Mouse (Mus musculus) adrenal gland, adult 2 months (tissue): ENCODE results near the gene Krt1. TPM values are rescaled to one million over a fixed set of nuclear protein-coding genes. Genes with fewer than 3 reads are reported as not detected.

Source experiments
- DNase-seq: peaks from one replicate; pipeline ENCODE4 v3.0.0; 2021
- long read RNA-seq: library from polyadenylated mRNA; stranded (forward); transcript quantifications from one replicate; pipeline ENCODE4 v2.0.0, GENCODE M21; 2021
- polyA plus RNA-seq: library from polyadenylated mRNA; depleted of rRNA; stranded (reverse); fragments of >200 nt; gene quantifications from 2 replicates; pipeline ENCODE4 v1.2.3, GENCODE M21; 2012; rRNA removed
- total RNA-seq, 2 experiments: library from RNA; stranded (reverse); gene quantifications; 2 replicates each; pipeline ENCODE4 v1.2.3; 2021

Gene Krt1
- under 1 TPM; 0.10 to 0.17 TPM for total RNA-seq
- 0.68 and 1.2 TPM in 2 replicates for polyA plus RNA-seq
- long read RNA-seq = 0 reads

DNA sequence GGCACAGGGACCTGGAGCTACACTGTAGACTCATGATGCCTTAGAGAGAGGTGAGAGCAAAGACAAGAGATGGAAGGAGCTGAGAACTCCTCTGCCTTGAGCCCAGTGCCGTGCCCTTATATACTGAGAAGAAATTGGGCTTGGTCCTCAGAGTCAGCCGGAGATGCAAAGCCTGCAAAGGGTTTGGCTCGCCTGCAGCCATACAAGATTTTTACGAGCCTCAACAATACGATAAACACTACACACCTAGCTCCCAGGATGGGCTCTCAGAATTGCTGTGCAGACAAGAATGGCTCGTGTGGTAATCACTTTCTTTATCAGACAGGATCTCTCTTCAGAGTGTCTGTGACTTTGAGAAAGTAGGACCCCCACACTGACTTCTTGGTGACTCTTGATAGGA lies at the start of gene Krt1:
Gene Krt1, minus strand, starts transcription at position 101 of the 400 bp plus-strand sequence.
- no peak for DNase-seq

GRCm38 (mm10) chr15:101895216-101895615 lies 44.6 kb upstream of the Krt1 start:
- DNase-seq = peak; percentile 62

- DNase-seq = no peak
Observed at GRCm38 (mm10) chr15:101892820-101893219, 42.2 kb upstream of the Krt1 start, which contains the start of gene Krt76. Gene Krt76, minus strand, starts transcription at chr15:101892920.

DNA sequence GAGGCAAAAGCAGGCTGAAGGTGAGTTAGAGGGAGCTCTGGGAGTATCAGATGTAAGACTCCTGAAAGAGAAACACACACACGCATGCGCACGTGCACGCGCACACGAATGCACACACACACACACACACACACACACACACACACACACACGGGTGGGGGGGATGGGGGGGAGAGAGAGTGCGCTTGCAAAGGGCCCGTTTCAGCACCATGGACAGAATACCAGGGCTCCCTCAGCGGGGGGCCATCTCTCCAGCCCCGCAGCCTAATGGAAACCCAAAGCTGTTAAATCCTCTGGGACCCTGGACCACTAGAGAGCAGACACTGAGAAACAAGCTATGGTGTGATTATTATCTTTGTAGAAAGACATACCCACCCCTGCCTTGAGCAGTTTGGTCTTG lies 29.2 kb upstream of the Krt1 start:
- DNase-seq = no peak

GRCm38 (mm10) chr15:101878041-101878440 lies 27.4 kb upstream of the Krt1 start:
- DNase-seq = peak; percentile 65

DNA sequence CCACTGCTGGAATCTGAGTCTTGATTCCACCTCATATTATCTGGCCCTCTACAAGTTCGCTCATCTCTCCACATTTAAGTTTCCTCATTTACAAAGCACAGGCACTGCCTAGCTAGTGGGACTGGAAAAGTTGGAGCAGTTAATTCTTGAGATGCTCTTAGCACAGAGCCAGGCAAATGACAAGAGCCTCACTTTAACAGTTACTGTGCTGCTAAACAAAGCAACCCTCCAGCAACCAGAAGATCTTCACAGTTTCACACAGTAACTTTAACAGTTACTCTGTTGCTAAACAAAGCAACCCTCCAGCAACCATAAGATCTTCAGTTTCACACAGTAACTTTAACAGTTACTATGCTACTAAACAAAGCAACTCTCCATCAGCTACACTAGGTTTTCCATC lies 23.8 kb upstream of the Krt1 start:
- no peak for DNase-seq

DNA sequence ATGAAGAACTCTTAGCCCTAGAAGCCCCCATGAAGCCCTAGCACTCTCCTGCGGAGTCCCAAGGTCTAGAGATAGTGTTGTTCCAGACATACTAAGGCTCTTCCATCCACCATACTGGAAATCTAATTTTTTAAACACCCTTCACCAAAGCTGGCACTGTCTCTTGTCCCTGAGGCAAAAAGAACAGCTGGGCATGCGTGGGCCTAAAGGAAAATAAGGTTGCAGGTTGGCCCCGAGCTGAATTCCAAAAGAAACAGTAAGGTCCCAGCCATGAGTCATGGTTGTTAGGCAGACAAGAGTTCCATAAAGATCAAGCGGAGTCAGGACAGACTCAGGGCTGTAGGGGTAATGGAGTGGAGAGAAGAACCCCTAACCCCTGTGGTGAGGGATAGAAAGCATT lies 22.6 kb upstream of the Krt1 start:
- DNase-seq = peak; percentile 43

GRCm38 (mm10) chr15:101869431-101869830 lies 18.8 kb upstream of the Krt1 start, which contains the start of gene Krt77:
Gene Krt77, minus strand, starts transcription at chr15:101869705.
- DNase-seq = no peak

- no peak for DNase-seq
Observed at GRCm38 (mm10) chr15:101866754-101867153, 16.2 kb upstream of the Krt1 start.

- DNase-seq = no peak
Observed at GRCm38 (mm10) chr15:101860421-101861130, 10.0 kb upstream of the Krt1 start.

GRCm38 (mm10) chr15:101859735-101860170 lies 9.2 kb upstream of the Krt1 start:
- DNase-seq = peak; percentile 54

GRCm38 (mm10) chr15:101858673-101859425 lies 8.3 kb upstream of the Krt1 start:
- DNase-seq = no peak

- DNase-seq = no peak
Observed at GRCm38 (mm10) chr15:101856696-101857095, 6.1 kb upstream of the Krt1 start.

GRCm38 (mm10) chr15:101855732-101856131 lies 5.1 kb upstream of the Krt1 start:
- DNase-seq = no peak

DNA sequence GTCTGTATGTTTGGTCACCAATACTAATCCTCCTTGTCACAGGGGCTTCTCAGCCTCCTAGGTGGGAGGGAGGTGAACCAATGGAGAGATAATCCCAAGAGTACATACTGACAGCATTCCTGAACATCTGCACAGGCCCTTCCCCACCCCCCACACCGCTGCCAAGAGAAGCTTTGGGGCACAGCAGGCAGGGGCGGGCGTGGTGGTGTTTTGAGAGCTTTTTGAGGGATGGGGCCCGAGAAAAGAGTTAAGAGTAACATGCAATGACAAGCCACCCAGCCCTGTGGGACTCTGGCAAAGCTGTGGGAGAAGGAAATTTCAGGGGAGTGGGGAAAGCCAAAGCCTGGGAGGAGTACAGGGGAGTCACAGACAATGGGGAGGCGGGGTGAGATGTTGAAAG lies 3.7 kb upstream of the Krt1 start:
- no peak for DNase-seq

DNA sequence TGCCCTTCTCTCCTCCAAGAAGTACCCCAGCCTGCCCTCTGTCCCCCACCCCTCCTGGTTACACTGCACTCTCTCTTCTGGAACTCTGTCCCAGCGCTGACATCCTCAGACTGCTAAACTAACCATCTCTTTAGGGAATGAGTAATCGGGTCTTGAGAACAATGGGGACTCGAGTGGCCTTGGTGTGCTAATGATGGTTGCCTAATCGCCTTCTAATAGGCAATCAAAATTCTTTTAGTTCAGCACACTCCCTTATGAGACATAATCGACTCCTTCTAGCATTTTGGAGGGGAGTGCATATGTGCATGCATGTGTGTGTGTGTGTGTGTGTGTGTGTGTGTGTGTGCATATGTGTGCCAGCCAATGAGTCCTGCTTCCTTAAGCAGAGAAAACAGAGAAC lies 2.0 kb upstream of the Krt1 start:
- peak; percentile 11 for DNase-seq

- DNase-seq = peak; percentile 72
Observed at GRCm38 (mm10) chr15:101845971-101846403, 4.6 kb downstream of the Krt1 start.

GRCm38 (mm10) chr15:101843192-101843591 lies 7.4 kb downstream of the Krt1 start:
- DNase-seq = no peak

DNA sequence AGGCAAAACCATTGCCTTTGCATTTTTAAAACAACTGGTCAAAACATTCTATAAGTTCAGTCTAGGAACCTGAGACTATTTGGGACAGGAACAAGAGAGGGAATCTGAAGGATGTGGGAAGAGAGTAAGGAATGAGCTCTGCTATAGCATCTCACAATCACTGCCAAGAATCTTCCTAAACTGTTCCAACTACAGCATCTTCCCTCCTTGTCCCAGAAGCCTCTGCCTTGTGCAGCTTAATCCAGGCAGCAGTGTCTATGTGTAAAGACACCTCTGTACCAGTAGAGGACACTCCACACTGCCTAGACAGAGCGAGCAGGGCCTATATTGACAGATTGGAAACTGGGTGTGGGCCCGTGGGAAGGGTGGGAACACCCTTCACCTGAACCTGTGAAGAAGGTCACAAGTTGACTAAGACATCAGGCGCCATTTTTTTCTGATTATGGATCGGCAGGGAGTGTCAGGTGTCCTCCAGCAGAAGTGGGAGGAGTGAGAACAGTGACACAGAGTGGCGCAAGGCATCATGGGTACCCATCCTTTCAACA lies 15.7 kb downstream of the Krt1 start:
- DNase-seq = no peak

DNA sequence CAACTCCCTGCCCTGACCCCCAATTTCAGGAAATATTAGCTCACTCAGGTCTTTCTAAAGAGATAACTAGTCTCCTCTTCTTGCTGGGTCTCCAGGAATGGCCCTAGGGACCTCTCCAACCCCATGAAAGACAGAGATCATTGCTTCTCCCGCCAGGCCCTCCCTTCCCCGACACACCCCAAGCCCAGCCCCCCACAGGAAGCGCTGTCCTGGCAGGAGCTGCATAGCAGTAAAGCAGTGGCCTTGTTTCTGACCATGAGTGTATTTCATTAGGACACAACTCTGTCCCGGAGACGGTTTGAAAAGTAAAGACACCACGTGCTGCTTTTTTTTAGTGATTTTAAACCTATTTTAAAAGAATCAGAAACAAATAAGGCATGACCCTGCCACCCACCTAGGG lies 17.5 kb downstream of the Krt1 start:
- DNase-seq = peak; percentile 70

GRCm38 (mm10) chr15:101829441-101829840 lies 21.2 kb downstream of the Krt1 start:
- DNase-seq = no peak

GRCm38 (mm10) chr15:101821786-101822185 lies 28.8 kb downstream of the Krt1 start:
- no peak for DNase-seq

DNA sequence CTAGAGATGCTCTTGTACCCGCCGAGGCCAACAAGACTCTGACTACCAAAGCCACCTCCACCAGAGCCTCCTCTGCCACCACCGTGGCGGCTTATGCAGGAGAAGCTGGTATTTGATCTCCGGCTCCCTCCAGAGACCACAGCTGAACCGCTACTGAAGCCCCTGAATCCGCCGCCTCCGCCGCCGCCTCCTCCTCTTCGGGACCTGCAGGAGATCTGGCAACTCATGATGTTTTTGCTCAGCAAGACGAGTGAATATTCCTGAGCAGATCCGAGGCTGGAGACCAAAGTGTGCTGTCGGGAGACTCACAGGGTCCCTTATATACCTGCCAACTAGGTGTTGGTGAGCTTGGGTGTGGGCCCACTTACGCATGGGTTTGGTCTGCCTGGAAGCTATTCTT lies 32.7 kb downstream of the Krt1 start, which contains the start of gene Krt2:
Gene Krt2, minus strand, starts transcription at position 295 of the 400 bp plus-strand sequence.
- no peak for DNase-seq
